Mouse (Mus musculus): ENCODE data around the gene Ptger3. TPM values are rescaled to one million over a fixed set of nuclear protein-coding genes. Genes with fewer than 3 reads are reported as not detected.

Ptger3 gene
- polyA plus RNA-seq, 1 experiment = not detected

- no peak overlapping the region for H3K4me3 ChIP-seq (ENCODE audit: insufficient read depth, low read depth, low read length)
- WGBS = 79% methylated on average over 3 of the region's 3 CpGs
- TF ChIP-seq POLR2A (IDR thresholded peaks at IDR 0.05; ENCODE audit: insufficient read depth, low read depth, low read length) = no peak
- TF ChIP-seq CTCF (IDR thresholded peaks at IDR 0.05; ENCODE audit: insufficient read depth, low read depth, low read length) = no peak
- H3K4me1 ChIP-seq (ENCODE audit: control insufficient read depth, insufficient read depth, low read length) = no peaks in the 10 kb centered on the region
- H3K27ac ChIP-seq (ENCODE audit: insufficient read depth, low read depth, low read length) = no peak overlapping the region
Measured at GRCm38 (mm10) chr3:157627407-157627806, 60.7 kb downstream of the Ptger3 start.

- Histone ChIP-seq H3K4me3 (ENCODE audit: insufficient read depth, low read depth, low read length) (no peak overlapping the region), H3K27ac (ENCODE audit: insufficient read depth, low read depth, low read length) (no peak overlapping the region), H3K4me1 (ENCODE audit: control insufficient read depth, insufficient read depth, low read length) (no peaks in the 10 kb centered on the region)
- TF ChIP-seq POLR2A (IDR thresholded peaks at IDR 0.05; ENCODE audit: insufficient read depth, low read depth, low read length) (no peak), CTCF (IDR thresholded peaks at IDR 0.05; ENCODE audit: insufficient read depth, low read depth, low read length) (no peak)
- WGBS = 92% methylated on average over 5 of the region's 5 CpGs
Measured at GRCm38 (mm10) chr3:157630671-157631070, 64.0 kb downstream of the Ptger3 start.

- no peak overlapping the region for H3K27ac ChIP-seq (ENCODE audit: insufficient read depth, low read depth, low read length)
- no peak overlapping the region for H3K4me3 ChIP-seq (ENCODE audit: insufficient read depth, low read depth, low read length)
- H3K4me1 ChIP-seq (ENCODE audit: control insufficient read depth, insufficient read depth, low read length) = no peaks in the 10 kb centered on the region
- TF ChIP-seq CTCF (IDR thresholded peaks at IDR 0.05; ENCODE audit: insufficient read depth, low read depth, low read length) (no peak), POLR2A (IDR thresholded peaks at IDR 0.05; ENCODE audit: insufficient read depth, low read depth, low read length) (no peak)
- 71% methylated on average over 2 of the region's 2 CpGs for WGBS
Measured at GRCm38 (mm10) chr3:157631383-157631782, 64.7 kb downstream of the Ptger3 start.

- WGBS = 86% methylated on average over 3 of the region's 3 CpGs
Measured at GRCm38 (mm10) chr3:157634431-157634830, 67.7 kb downstream of the Ptger3 start.

GRCm38 (mm10) chr3:157635713-157636112 is 69.0 kb downstream of the Ptger3 start:
- no peak overlapping the region for H3K4me3 ChIP-seq (ENCODE audit: insufficient read depth, low read depth, low read length)
- WGBS = 90% methylated on average over 4 of the region's 4 CpGs
- H3K27ac ChIP-seq (ENCODE audit: insufficient read depth, low read depth, low read length) = no peak overlapping the region
- TF ChIP-seq POLR2A (IDR thresholded peaks at IDR 0.05; ENCODE audit: insufficient read depth, low read depth, low read length) (no peak), CTCF (IDR thresholded peaks at IDR 0.05; ENCODE audit: insufficient read depth, low read depth, low read length) (no peak)
- H3K4me1 ChIP-seq (ENCODE audit: control insufficient read depth, insufficient read depth, low read length) = no peaks in the 10 kb centered on the region

More at GRCm38 (mm10) chr3:157634431-157634830, 67.7 kb downstream of the Ptger3 start:
- no peaks in the 10 kb centered on the region for H3K4me1 ChIP-seq (ENCODE audit: control insufficient read depth, insufficient read depth, low read length)
- no peak overlapping the region for H3K4me3 ChIP-seq (ENCODE audit: insufficient read depth, low read depth, low read length)
- no peak for TF ChIP-seq CTCF (IDR thresholded peaks at IDR 0.05; ENCODE audit: insufficient read depth, low read depth, low read length)
- TF ChIP-seq POLR2A (IDR thresholded peaks at IDR 0.05; ENCODE audit: insufficient read depth, low read depth, low read length) = no peak
- no peak overlapping the region for H3K27ac ChIP-seq (ENCODE audit: insufficient read depth, low read depth, low read length)

- H3K27ac ChIP-seq (ENCODE audit: insufficient read depth, low read depth, low read length) = no peak overlapping the region
- H3K4me3 ChIP-seq (ENCODE audit: insufficient read depth, low read depth, low read length) = no peak overlapping the region
- no peaks in the 10 kb centered on the region for H3K4me1 ChIP-seq (ENCODE audit: control insufficient read depth, insufficient read depth, low read length)
- TF ChIP-seq CTCF (IDR thresholded peaks at IDR 0.05; ENCODE audit: insufficient read depth, low read depth, low read length) (no peak), POLR2A (IDR thresholded peaks at IDR 0.05; ENCODE audit: insufficient read depth, low read depth, low read length) (no peak)
Measured at GRCm38 (mm10) chr3:157636887-157637286, 70.2 kb downstream of the Ptger3 start.

- WGBS = 54% methylated on average over 2 of the region's 2 CpGs
- TF ChIP-seq CTCF (IDR thresholded peaks at IDR 0.05; ENCODE audit: insufficient read depth, low read depth, low read length) (no peak), POLR2A (IDR thresholded peaks at IDR 0.05; ENCODE audit: insufficient read depth, low read depth, low read length) (no peak)
- Histone ChIP-seq H3K27ac (ENCODE audit: insufficient read depth, low read depth, low read length) (no peak overlapping the region), H3K4me3 (ENCODE audit: insufficient read depth, low read depth, low read length) (no peak overlapping the region), H3K4me1 (ENCODE audit: control insufficient read depth, insufficient read depth, low read length) (no peaks in the 10 kb centered on the region)
Measured at GRCm38 (mm10) chr3:157637341-157637740, 70.6 kb downstream of the Ptger3 start.

- no peak for TF ChIP-seq CTCF (IDR thresholded peaks at IDR 0.05; ENCODE audit: insufficient read depth, low read depth, low read length)
- no peak for TF ChIP-seq POLR2A (IDR thresholded peaks at IDR 0.05; ENCODE audit: insufficient read depth, low read depth, low read length)
- WGBS = 90% methylated on average over 4 of the region's 4 CpGs
Measured at GRCm38 (mm10) chr3:157641634-157642033, 74.9 kb downstream of the Ptger3 start.

GRCm38 (mm10) chr3:157661622-157662021 is 94.9 kb downstream of the Ptger3 start:
- Histone ChIP-seq H3K27ac (ENCODE audit: insufficient read depth, low read depth, low read length) (no peak overlapping the region), H3K4me1 (ENCODE audit: control insufficient read depth, insufficient read depth, low read length) (no peaks in the 10 kb centered on the region), H3K4me3 (ENCODE audit: insufficient read depth, low read depth, low read length) (no peak overlapping the region)
- TF ChIP-seq POLR2A (IDR thresholded peaks at IDR 0.05; ENCODE audit: insufficient read depth, low read depth, low read length) = no peak
- TF ChIP-seq CTCF (IDR thresholded peaks at IDR 0.05; ENCODE audit: insufficient read depth, low read depth, low read length) = no peak
- 87% methylated on average over 7 of the region's 7 CpGs for WGBS

More at GRCm38 (mm10) chr3:157641634-157642033, 74.9 kb downstream of the Ptger3 start:
- Histone ChIP-seq H3K4me1 (ENCODE audit: control insufficient read depth, insufficient read depth, low read length) (no peaks in the 10 kb centered on the region), H3K4me3 (ENCODE audit: insufficient read depth, low read depth, low read length) (no peak overlapping the region), H3K27ac (ENCODE audit: insufficient read depth, low read depth, low read length) (no peak overlapping the region)

GRCm38 (mm10) chr3:157664486-157665041 is 97.9 kb downstream of the Ptger3 start:
- no peaks in the 10 kb centered on the region for H3K4me1 ChIP-seq (ENCODE audit: control insufficient read depth, insufficient read depth, low read length)
- H3K27ac ChIP-seq (ENCODE audit: insufficient read depth, low read depth, low read length) = no peak overlapping the region
- TF ChIP-seq CTCF (IDR thresholded peaks at IDR 0.05; ENCODE audit: insufficient read depth, low read depth, low read length) (no peak), POLR2A (IDR thresholded peaks at IDR 0.05; ENCODE audit: insufficient read depth, low read depth, low read length) (no peak)
- no peak overlapping the region for H3K4me3 ChIP-seq (ENCODE audit: insufficient read depth, low read depth, low read length)

Measured in olfactory bulb, adult 2 months (tissue).